Mouse (Mus musculus) stomach, embryonic 14.5 days (tissue): ENCODE results near the gene Kmt2a. TPM values are rescaled to one million over a fixed set of nuclear protein-coding genes. Genes with fewer than 3 reads are reported as not detected.

Experiments
- ATAC-seq: fragments of 200-750 bp; cut with Nextera tagmentation; 2 replicates; pipeline ENCODE4 v1.8.0; 2017; ENCODE audit warnings: low read depth, moderate TSS enrichment; ENCODE audit not compliant: insufficient number of reproducible peaks, insufficient read depth, low FRiP score
- H3K27ac ChIP-seq: fragments of 300-500 bp; sonication (generic); 2 replicates; pipeline ENCODE4 v1.5.1; 2014; ENCODE audit warnings: mild to moderate bottlenecking, low read length, moderate library complexity, mixed read lengths
- H3K27me3 ChIP-seq: fragments of 300-500 bp; sonication (generic); 2 replicates; pipeline ENCODE4 v1.6.1; 2014; ENCODE audit warnings: low read length, control low read depth, mixed read lengths; ENCODE audit not compliant: control insufficient read depth, insufficient read depth
- H3K36me3 ChIP-seq: fragments of 300-500 bp; sonication (generic); 2 replicates; pipeline ENCODE4 v1.6.1; 2014; ENCODE audit warnings: mild to moderate bottlenecking, control low read depth, low read length, moderate library complexity, mixed read lengths; ENCODE audit not compliant: control insufficient read depth, insufficient read depth
- H3K4me1 ChIP-seq: fragments of 300-500 bp; sonication (generic); 2 replicates; pipeline ENCODE4 v1.6.1; 2014; ENCODE audit warnings: low read length, control low read depth, mixed read lengths; ENCODE audit not compliant: control insufficient read depth, insufficient read depth
- H3K4me2 ChIP-seq: fragments of 300-500 bp; sonication (generic); replicated peaks from 2 replicates; pipeline ENCODE4 v1.6.1; 2014; ENCODE audit warnings: low read depth, low read length, control low read depth
- H3K4me3 ChIP-seq: fragments of 300-500 bp; sonication (generic); 2 replicates; pipeline ENCODE4 v1.5.1; 2014; ENCODE audit warnings: low read depth, low read length, control low read depth
- H3K9ac ChIP-seq: fragments of 300-500 bp; sonication (generic); replicated peaks from 2 replicates; pipeline ENCODE4 v1.6.1; 2014; ENCODE audit warnings: low read depth, mild to moderate bottlenecking, control low read depth, low read length, moderate library complexity, mixed read lengths
- H3K9me3 ChIP-seq: fragments of 300-500 bp; sonication (generic); 2 replicates; pipeline ENCODE4 v1.6.1; 2016; ENCODE audit warnings: low read depth, low read length, control low read depth; ENCODE audit not compliant: control insufficient read depth
- WGBS: fragments of 180-500 bp; shearing (Covaris S2); extraction: QIAGEN DNeasy Blood & Tissue Kit; methylation state at CpG from one replicate; pipeline ENCODE4 v1.1.7; 2014; 5-methylcytosine and 5-hydroxymethylcytosine counted together
- polyA plus RNA-seq: library from polyadenylated mRNA; unstranded; fragments of >200 nt; fragmentation: Nextera tagmentation; extraction: Ambion mirVana; gene quantifications from 2 replicates; pipeline ENCODE4 v1.2.1, GENCODE M21; 2014

Gene Kmt2a
- polyA plus RNA-seq, 1 experiment from 2014 or later: 15.9 TPM

DNA sequence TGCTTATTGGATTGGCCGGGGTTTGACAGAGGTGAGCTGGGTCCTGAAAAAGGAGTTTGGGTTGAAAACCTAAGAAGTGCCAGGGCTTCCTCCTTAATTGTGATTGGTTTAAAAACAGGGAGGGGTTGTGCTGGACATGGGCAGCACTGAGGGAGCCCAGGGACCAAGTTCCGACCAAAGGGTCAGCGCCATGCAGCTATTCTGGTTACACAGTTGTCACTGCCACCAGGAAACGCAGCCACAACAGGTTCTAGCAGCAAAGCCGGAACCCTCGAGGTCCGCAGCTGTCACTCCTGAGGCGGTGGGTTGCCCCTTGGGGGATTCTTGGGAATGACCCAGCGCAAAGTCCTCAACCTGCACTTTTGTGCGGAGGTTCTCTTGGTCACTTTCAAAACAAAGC, 76.4 kb downstream of the Kmt2a start:
- Histone ChIP-seq H3K4me2 (no peak overlapping the region), H3K9ac (no peak overlapping the region), H3K27ac (no peak overlapping the region), H3K36me3 (peaks cover 47% of the 10 kb centered on the region), H3K4me3 (no peak overlapping the region), H3K9me3 (no peaks in the 10 kb centered on the region), H3K4me1 (no peaks in the 10 kb centered on the region), H3K27me3 (no peaks in the 10 kb centered on the region)
- ATAC-seq: no peak
- 89% methylated on average over 10 of the region's 10 CpGs for WGBS

DNA sequence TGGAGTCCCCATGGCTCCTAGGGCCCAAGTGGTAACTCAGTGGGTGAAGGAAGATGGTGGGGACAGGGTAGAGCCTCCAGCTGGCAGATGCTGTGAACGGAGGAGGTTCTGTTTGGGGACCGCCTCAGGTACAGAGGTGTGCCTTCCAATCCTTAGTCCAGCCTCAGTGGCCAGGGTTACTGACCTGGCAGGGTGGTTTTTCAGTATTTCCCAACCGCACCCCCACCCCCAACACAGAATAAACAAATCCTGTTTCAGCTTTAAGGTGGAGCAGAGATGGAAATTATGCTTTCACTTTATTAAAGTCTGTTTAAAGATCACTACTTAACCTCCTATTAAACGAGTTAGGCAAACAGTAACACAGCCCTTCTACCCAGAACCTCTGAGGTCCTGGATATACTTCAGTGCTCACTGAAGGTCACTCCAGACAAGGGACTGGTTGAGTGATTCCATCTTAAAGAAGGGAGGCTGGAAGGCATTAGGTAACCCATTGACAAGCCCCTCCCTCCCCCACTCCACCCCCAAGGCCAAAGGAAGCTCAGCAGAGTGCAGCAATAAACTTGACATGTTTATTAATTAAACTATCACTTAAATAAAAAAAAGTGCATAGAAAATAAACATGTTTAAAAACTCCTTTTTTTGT, 78.2 kb downstream of the Kmt2a start, which contains the start of gene Ttc36:
Gene Ttc36, minus strand, starts transcription at position 265 of the 643 bp plus-strand sequence.
- no peak for ATAC-seq
- Histone ChIP-seq H3K4me1 (no peaks in the 10 kb centered on the region), H3K4me3 (no peak within 1 kb of the TSS), H3K9me3 (no peaks in the 10 kb centered on the region), H3K27me3 (no peaks in the 10 kb centered on the region), H3K4me2 (no peak within 1 kb of the TSS), H3K9ac (no peak within 1 kb of the TSS), H3K36me3 (peaks cover 30% of the 10 kb centered on the region), H3K27ac (no peak within 1 kb of the TSS)
- WGBS: 57% methylated on average over 4 of the region's 4 CpGs

DNA sequence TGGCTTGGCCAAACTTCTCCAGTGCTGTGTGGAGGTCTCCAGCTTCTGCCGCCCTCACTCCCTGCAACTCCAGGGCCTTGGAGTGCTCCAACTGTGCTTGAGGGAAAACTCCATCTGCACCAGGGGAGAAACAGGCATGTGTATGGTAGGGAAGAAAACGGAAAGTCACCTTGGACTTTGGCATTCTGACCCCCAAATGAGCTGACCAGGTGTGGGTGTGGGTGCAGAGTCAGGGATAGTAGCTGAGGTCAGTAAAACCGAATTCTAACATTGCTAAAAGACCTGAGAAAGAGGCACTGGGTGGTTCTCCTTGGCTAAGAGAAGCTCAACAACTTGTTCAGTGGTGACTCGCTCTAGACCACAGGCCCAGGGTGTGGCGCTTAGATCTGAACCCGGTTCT, 79.4 kb downstream of the Kmt2a start:
- no peak overlapping the region for H3K27ac ChIP-seq
- peaks cover 17% of the 10 kb centered on the region for H3K36me3 ChIP-seq
- H3K9me3 ChIP-seq: no peaks in the 10 kb centered on the region
- no peak overlapping the region for H3K4me3 ChIP-seq
- 69% methylated on average over 6 of the region's 6 CpGs for WGBS
- no peaks in the 10 kb centered on the region for H3K4me1 ChIP-seq
- H3K9ac ChIP-seq: no peak overlapping the region
- H3K4me2 ChIP-seq: no peak overlapping the region
- ATAC-seq: no peak
- no peaks in the 10 kb centered on the region for H3K27me3 ChIP-seq

DNA sequence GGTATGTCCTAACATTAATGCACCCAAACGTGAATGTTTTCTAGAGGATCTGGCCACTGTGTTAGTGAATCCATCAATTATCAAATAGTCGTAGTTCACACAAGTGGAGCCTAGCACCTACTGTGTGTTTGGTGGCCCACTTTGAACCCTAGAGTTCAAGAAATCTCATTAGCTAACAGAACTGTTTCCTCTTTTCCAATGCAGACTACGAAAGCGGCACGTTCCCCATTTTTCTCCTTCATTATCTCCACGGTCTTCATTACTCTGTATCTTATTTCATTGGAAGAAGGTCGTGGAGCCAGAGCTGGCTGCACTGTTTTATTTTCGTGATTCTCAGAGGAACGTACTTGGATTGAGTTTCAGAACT, 81.2 kb downstream of the Kmt2a start:
- no peak overlapping the region for H3K9ac ChIP-seq
- H3K27ac ChIP-seq: peak overlapping the region; percentile 6; the same call in 1 of the 2 replicates
- ATAC-seq: no peak
- peak overlapping the region; percentile 86 for H3K4me2 ChIP-seq
- no peaks in the 10 kb centered on the region for H3K4me1 ChIP-seq
- no peaks in the 10 kb centered on the region for H3K9me3 ChIP-seq
- H3K27me3 ChIP-seq: no peaks in the 10 kb centered on the region
- H3K4me3 ChIP-seq: peak overlapping the region; percentile 47
- WGBS: 39% methylated on average over 9 of the region's 9 CpGs
- H3K36me3 ChIP-seq: peaks cover 2% of the 10 kb centered on the region

GRCm38 (mm10) chr9:44799102-44799957, 81.8 kb downstream of the Kmt2a start, which contains the start of gene Tmem25:
Gene Tmem25, minus strand, starts transcription at chr9:44799307.
- H3K36me3 ChIP-seq: no peaks in the 10 kb centered on the region
- ATAC-seq: peak; percentile 94

DNA sequence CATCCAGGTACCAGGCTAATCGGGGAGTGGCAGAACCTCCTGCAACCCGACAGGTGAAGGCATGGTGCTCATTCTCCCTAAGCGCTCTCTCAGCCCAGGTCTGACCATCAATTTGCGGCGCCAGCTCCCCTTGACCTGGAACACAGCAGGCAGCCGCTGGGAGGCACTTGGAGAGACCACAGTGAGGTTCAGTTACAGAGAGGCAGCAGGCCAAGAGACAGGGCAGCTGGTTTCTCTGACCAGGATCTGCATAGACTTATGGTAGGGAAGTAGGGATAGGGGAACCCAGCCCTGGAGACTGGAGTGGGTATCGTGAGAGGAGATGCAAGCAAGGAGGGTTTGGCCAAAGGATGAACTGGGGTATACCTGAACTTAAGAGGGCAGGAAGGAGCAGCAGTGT, 82.8 kb downstream of the Kmt2a start:
- H3K9me3 ChIP-seq: no peaks in the 10 kb centered on the region
- no peaks in the 10 kb centered on the region for H3K27me3 ChIP-seq
- no peaks in the 10 kb centered on the region for H3K36me3 ChIP-seq
- WGBS: 38% methylated on average over 7 of the region's 7 CpGs
- peak overlapping the region; percentile 86 for H3K4me2 ChIP-seq
- no peak overlapping the region for H3K4me3 ChIP-seq
- ATAC-seq: no peak
- H3K27ac ChIP-seq: no peak overlapping the region
- no peak overlapping the region for H3K9ac ChIP-seq
- no peaks in the 10 kb centered on the region for H3K4me1 ChIP-seq

More at GRCm38 (mm10) chr9:44799102-44799957, 81.8 kb downstream of the Kmt2a start, which contains the start of gene Tmem25:
- H3K27ac ChIP-seq: peak within 1 kb of the TSS; percentile 6; the same call in 1 of the 2 replicates
- H3K27me3 ChIP-seq: no peaks in the 10 kb centered on the region
- H3K4me1 ChIP-seq: no peaks in the 10 kb centered on the region
- WGBS: under 1% methylated on average over 75 of the region's 75 CpGs
- H3K4me3 ChIP-seq: peak within 1 kb of the TSS; percentile 47
- peak within 1 kb of the TSS; percentile 86 for H3K4me2 ChIP-seq
- H3K9ac ChIP-seq: peak within 1 kb of the TSS; percentile 26; the same call in 1 of the 2 replicates
- H3K9me3 ChIP-seq: no peaks in the 10 kb centered on the region

DNA sequence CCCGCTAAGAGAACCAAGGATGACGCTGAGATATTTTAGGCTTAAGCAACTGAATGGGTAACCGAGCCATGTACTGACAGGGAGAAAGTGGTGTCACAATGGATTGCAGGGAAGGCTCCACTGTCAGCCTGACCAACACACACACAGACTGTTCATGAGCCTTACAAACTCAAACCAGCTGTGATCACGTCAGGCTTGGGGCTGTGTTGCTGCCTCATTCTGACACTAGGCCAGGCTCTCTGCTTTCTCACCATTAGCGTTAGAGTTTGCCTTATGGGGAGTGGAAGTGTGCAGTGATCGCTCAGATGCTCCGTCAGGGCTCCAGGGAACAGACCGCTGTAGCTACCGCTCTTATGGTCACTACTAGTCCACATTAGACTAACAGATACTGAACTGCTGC, 88.3 kb downstream of the Kmt2a start:
- no peak for ATAC-seq
- H3K27me3 ChIP-seq: no peaks in the 10 kb centered on the region
- 81% methylated on average over 9 of the region's 9 CpGs for WGBS
- H3K36me3 ChIP-seq: peaks cover 34% of the 10 kb centered on the region
- no peaks in the 10 kb centered on the region for H3K9me3 ChIP-seq
- H3K4me1 ChIP-seq: no peaks in the 10 kb centered on the region
- H3K9ac ChIP-seq: no peak overlapping the region
- no peak overlapping the region for H3K4me3 ChIP-seq
- no peak overlapping the region for H3K4me2 ChIP-seq
- no peak overlapping the region for H3K27ac ChIP-seq

DNA sequence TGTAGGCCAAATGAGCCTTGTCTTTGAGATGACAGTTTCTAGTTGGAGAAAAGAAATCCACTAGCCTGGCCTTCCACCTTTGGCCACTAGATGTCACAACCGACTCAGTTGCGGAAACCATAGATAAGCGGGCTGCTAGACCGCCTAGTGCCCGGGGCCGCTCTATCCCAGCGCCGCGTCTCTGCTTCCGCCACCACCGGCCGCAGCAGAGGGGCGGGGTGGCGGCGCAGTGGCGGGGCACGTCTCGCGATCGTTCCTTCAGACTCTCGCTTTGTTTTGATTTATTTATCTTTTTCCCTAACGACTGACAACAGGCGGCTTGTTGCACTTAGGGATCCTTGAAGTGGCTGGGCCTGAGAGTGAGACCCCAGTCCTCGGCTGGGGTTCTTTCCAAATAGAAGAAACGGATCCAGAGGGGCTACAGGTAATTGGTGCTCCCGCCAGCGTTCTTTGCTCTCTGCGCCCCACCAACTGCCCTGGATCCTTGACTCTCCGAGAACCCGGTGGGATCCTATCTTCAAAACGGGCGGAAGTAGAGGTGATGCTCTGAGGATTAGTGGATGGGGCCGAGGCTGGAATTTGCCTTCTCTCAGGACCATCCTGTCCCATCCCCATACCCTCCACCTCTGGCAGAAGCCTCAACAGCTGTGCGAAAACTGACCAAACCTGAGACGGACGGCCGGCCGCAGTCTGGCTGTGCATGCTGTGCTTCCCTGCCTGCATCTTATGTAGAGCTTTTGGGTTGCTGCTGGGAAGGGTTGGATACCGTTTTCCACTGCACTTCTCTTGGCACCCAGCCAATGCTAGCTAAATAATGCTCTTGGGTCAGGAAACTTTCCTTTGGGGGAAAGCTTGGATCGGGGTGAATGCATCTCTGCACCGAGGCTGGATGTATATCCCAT, 108.1 kb downstream of the Kmt2a start:
- Histone ChIP-seq H3K4me2 (peak overlapping the region; percentile 73), H3K27ac (peak overlapping the region; percentile 82), H3K9me3 (no peaks in the 10 kb centered on the region), H3K4me1 (0 out of 2 replicates have a peak, but pooled peaks cover 3% of the 10 kb centered on the region), H3K4me3 (peak overlapping the region; percentile 67), H3K27me3 (no peaks in the 10 kb centered on the region), H3K36me3 (peaks cover 11% of the 10 kb centered on the region; the same call in 1 of the 2 replicates), H3K9ac (peak overlapping the region; percentile 64)
- peak; percentile 100 for ATAC-seq
- under 1% methylated on average over 41 of the region's 41 CpGs for WGBS
